Mouse (Mus musculus): ENCODE measurements around the gene Cd46.

Cd46 gene

DNA sequence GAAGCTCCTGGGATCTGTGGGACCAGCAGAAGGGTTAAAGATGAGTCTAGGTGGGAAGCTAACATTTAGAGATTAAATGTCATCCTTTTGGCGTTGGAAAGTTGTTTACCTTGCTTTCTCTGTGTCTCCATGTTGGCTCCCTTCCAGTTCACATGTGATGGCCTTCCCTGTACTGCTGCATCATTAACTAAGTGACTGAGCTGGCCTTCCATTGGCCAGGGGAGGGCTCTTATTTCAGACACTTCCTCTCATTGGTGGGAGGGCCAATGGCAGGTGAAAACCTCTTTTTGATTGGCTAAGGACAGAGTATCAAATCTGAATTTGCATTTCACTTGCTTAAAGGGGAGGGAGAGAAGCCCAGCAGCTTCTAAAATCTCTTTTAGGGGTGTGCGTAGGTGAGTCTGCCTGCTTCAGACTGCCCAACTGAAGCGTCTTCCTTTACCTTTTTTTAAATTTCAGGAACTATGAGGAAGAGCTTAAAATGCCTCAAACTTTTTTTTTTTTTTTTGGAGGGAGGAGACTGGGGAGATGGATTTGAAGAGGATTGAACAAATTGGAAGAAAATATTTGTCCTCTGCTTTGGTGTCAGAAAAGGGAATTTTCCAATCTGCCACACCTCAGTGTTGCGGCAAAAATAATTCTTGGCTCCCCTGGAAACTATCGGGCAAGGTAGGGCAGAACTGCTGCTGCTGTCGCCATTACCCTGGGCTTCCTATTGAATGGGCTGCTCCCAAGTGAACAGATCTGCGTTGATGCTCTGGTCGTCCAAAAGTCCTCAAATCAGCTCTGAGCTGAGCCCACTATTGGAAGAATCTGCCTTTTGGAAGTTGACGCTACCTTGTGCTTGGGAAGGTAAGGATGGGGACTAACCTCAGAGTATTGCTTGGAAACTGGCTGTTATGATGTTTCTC, 73.7 kb downstream of the Cd46 start:
- DNase-seq (ENCODE audit: low read depth): peak; percentile 4

GRCm38 (mm10) chr1:195017626-195018025, 74.4 kb downstream of the Cd46 start:
- no peak for DNase-seq (ENCODE audit: low read depth)

GRCm38 (mm10) chr1:195016811-195017501, 75.1 kb downstream of the Cd46 start:
- DNase-seq (ENCODE audit: low read depth): peak; percentile 31

DNA sequence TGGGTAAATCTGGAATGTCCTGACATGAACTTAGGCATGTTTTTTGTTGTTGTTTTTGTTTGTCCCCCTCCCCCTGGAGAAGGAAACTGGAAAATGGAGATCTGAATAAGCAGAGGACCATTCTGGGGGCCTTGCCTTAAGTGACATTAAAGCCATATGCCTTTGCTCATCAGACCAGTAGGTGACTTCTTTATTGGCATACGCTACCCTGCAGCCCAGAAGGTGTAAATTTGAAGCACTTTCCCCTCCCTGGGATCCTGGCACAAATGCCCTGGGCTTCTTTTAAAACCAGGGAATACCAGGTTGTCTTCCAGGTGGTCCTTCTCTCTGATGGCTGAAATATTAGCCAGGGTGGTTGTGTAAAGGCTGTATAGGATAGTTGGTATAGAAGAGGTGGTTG, 76.8 kb downstream of the Cd46 start:
- DNase-seq (ENCODE audit: low read depth): no peak

DNA sequence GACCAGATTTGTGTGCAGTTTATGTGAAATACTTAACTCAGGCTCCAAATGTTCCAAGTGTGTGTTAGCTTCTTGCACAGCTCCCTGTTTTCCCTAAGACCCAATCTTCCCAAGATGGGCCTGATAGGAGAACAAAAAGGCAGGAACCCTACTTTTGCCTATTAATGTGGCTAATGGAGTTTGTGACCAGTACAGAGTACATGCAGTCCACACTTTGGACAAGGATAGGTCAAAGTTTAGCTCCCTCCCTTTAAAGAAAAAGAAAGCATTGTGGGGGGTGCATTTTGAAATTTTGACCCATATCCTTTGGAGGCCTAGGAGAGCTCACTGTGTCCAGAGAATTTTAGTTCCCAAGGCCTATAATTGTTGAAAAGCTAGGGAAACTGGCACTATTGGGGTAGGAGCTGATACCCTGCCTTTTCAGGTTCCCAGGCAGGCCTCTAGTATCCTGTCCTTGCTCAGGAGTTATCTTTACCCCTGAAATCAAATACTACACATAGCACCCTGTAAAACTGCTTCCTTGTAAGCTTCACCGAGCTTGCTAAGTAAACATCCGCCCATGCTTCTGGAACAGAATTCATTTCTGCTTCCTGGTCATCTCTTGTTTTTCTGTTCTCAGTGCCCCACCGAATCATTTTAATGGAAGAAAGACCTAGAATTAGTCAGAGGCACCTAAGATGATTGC, 77.7 kb downstream of the Cd46 start:
- no peak for DNase-seq (ENCODE audit: low read depth)

GRCm38 (mm10) chr1:195012531-195012930, 79.5 kb downstream of the Cd46 start:
- DNase-seq (ENCODE audit: low read depth): peak; percentile 22

GRCm38 (mm10) chr1:195006267-195006666, 85.8 kb downstream of the Cd46 start:
- DNase-seq (ENCODE audit: low read depth): no peak

DNA sequence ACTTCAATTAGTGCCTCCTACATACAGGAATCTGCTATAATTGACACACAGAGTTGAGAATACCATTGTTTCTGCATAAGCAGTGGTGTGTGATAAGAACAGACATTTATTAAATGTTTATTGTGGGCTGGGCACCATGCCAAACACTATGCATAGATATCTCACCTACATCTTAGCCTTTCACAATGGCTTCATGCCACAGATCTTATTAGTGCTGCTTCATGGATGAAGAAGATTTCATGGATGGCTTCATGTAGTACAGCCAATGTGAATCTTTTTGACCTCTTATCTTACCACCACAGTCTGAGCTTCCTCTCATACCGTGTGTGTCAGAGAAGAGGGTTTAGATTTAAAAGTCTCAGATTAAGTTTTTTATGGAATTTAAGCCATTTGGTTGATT, 87.9 kb downstream of the Cd46 start:
- no peak for DNase-seq (ENCODE audit: low read depth)

DNA sequence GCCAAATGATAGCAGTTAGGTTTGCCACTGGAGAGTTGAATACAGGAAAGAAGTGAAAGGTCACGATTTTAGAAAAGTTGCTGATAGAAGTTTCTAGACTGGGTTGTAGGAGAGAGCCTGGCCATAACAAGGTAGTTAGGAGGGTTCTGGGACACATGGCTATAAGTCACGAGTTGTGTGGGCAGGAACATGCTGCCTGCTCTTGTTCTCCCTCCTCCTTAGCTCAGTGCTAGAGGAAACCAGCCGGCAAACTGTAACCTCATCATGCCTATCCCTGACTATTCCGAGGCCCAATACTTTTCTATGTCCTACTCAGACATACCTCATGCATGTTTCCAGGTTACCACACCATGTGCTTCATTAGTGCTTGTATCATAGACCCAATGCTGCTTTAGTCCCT, 88.7 kb downstream of the Cd46 start:
- DNase-seq (ENCODE audit: low read depth): no peak

DNA sequence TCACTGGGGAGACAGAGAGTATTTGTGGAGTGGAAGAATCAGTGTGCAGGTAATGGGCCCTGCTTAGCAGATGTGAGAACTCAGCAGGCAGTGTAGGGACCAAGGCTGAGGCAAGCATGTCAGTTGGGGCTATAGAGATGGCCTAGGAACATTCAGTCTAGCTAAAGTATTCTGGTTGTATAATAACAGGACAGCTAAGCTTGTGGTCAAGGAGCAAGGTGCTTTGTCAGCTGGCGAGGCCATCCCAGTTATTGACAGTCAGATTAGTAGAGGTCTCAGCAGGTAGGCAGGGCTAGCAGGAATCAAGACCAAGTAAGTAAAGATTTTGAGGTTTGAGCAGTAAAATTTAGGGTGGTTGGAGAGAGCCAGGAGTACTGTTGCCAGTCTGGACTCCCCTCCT, 93.7 kb downstream of the Cd46 start:
- no peak for DNase-seq (ENCODE audit: low read depth)

- DNase-seq (ENCODE audit: low read depth): no peak
These were observed 96.9 kb downstream of the Cd46 start for GRCm38 (mm10) chr1:194995196-194995595.

DNA sequence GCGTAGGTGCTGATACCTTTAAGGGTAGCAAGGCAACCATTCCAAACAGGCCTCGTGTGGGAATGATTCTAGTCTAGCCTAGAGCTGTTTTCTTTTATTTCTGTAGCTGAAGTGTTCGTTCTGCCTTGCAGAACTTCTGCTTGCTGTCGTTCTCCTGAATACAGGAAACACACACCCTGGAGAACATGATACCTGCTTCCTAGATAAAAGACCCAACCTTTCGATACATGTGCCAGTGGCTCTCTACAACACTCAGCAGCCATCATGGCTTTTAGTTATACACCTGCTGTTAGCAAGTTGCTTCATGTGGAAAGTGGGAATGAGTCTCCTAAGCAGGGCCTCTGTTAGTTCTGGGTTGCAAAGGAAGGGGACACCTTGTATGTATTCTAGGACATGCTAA, 97.8 kb downstream of the Cd46 start:
- no peak for DNase-seq (ENCODE audit: low read depth)

DNA sequence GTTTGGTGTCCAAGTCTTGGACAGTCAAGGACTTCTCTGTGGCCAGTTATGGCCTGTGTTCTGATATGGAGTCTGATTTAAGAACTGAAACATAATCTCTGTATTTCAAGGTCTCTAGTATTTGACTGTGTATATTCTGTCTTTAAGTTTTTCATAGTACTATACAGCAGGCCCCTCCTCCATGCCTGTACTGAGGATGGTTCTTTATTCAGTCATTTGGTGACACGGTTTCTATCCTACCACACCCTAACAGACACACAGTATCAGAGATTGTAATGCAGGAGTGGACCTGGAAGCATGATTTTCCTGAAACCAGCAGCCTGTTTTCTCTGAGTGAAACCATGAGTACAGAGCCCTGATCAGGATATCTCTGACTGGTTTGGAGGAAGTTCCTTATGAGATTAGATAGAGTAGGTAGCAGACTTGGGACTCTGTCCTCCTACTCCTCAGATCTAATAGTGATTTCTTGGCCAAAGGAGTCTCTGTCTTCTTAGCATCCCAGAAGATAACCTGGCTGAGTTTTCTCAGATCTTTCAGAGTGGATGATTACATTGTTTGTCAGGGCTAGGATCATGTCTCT, 98.5 kb downstream of the Cd46 start:
- DNase-seq (ENCODE audit: low read depth): no peak

- no peak for DNase-seq (ENCODE audit: low read depth)
These were observed 99.3 kb downstream of the Cd46 start for GRCm38 (mm10) chr1:194992589-194993317.

GRCm38 (mm10) chr1:194991654-194992053, 100.4 kb downstream of the Cd46 start:
- DNase-seq (ENCODE audit: low read depth): no peak

DNA sequence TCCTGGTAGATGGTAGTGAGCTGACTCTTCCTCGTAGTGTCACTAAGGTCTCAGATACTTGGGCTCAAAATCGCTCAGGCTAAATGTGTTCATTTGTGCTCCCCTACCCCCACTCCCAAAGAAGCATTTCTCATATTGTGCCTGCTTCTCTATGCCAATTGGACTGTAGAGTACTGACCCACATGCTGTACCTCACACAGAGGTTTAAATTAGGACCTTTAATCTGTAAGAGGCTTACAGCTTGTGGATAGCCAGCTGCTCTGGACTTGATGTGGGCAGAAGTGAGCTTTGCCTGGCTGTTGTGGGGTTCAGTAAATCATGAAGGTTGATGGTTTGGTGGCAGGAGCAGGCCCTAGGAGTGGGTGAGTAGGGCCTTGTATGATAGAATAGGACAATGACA, 101.1 kb downstream of the Cd46 start:
- DNase-seq (ENCODE audit: low read depth): no peak

- no peak for DNase-seq (ENCODE audit: low read depth)
These were observed 103.0 kb downstream of the Cd46 start for GRCm38 (mm10) chr1:194989024-194989423.
